Mouse (Mus musculus) embryonic facial prominence, embryonic 12.5 days (tissue): Measurements from ENCODE around the gene Rab43. TPM values are rescaled to one million over a fixed set of nuclear protein-coding genes. Genes with fewer than 3 reads are reported as not detected.
A peak's percentile ranks its signal among the peaks of the same experiment; 100 is the strongest.

Source experiments
- ATAC-seq: fragments of 200-750 bp; cut with Nextera tagmentation; 2 replicates; pipeline ENCODE4 v1.8.0; 2017; ENCODE audit not compliant: insufficient number of reproducible peaks, insufficient read depth, low FRiP score, low TSS enrichment
- H3K27ac ChIP-seq: fragments of 300-500 bp; sonication (generic); 2 replicates; pipeline ENCODE4 v1.5.1; 2016; ENCODE audit warnings: mild to moderate bottlenecking
- H3K27me3 ChIP-seq: fragments of 300-500 bp; sonication (generic); 2 replicates; pipeline ENCODE4 v1.6.1; 2016; ENCODE audit warnings: mild to moderate bottlenecking, moderate library complexity
- H3K36me3 ChIP-seq: fragments of 300-500 bp; sonication (generic); 2 replicates; pipeline ENCODE4 v1.6.1; 2016; ENCODE audit warnings: mild to moderate bottlenecking
- H3K4me1 ChIP-seq: fragments of 300-500 bp; sonication (generic); 2 replicates; pipeline ENCODE4 v1.6.1; 2016
- H3K4me2 ChIP-seq: fragments of 300-500 bp; sonication (generic); replicated peaks from 2 replicates; pipeline ENCODE4 v1.6.1; 2016; ENCODE audit warnings: mild to moderate bottlenecking, moderate library complexity
- H3K4me3 ChIP-seq: fragments of 300-500 bp; sonication (generic); 2 replicates; pipeline ENCODE4 v1.5.1; 2016; ENCODE audit warnings: mild to moderate bottlenecking
- H3K9ac ChIP-seq: fragments of 300-500 bp; sonication (generic); 2 replicates; pipeline ENCODE4 v1.6.1; 2016; ENCODE audit warnings: mild to moderate bottlenecking, moderate library complexity
- H3K9me3 ChIP-seq: fragments of 300-500 bp; sonication (generic); 2 replicates; pipeline ENCODE4 v1.6.1; 2016; ENCODE audit warnings: mild to moderate bottlenecking, moderate library complexity
- WGBS: fragments of 180-500 bp; shearing (Covaris S2); methylation state at CpG from one replicate; pipeline ENCODE4 v1.1.7; 2016; 5-methylcytosine and 5-hydroxymethylcytosine counted together
- polyA plus RNA-seq: library from polyadenylated mRNA; unstranded; fragments of >200 nt; fragmentation: Nextera tagmentation; extraction: Ambion mirVana; gene quantifications from 2 replicates; pipeline ENCODE4 v1.2.1, GENCODE M21; 2016

Rab43 gene
- polyA plus RNA-seq, 1 experiment from 2014 or later: 12.0 TPM

GRCm38 (mm10) chr6:87839797-87840341 is 27.9 kb upstream of the Rab43 start:
- no peaks in the 10 kb centered on the region for H3K9me3 ChIP-seq
- H3K9ac ChIP-seq: no peak overlapping the region
- H3K27ac ChIP-seq: no peak overlapping the region
- 61% methylated on average over 11 of the region's 11 CpGs for WGBS
- ATAC-seq: no peak
- H3K4me1 ChIP-seq: peaks cover 5% of the 10 kb centered on the region; the same call in 1 of the 2 replicates
- H3K27me3 ChIP-seq: no peaks in the 10 kb centered on the region
- no peak overlapping the region for H3K4me3 ChIP-seq
- H3K4me2 ChIP-seq: no peak overlapping the region
- H3K36me3 ChIP-seq: peaks cover 32% of the 10 kb centered on the region

- Histone ChIP-seq H3K4me2 (peak within 1 kb of the TSS; percentile 83), H3K4me1 (peaks cover 5% of the 10 kb centered on the region; the same call in 1 of the 2 replicates), H3K4me3 (peak within 1 kb of the TSS; percentile 85), H3K27ac (peak within 1 kb of the TSS; percentile 90), H3K9me3 (no peaks in the 10 kb centered on the region), H3K27me3 (no peaks in the 10 kb centered on the region), H3K36me3 (peaks cover 31% of the 10 kb centered on the region), H3K9ac (peak within 1 kb of the TSS; percentile 75)
- peak; percentile 94 for ATAC-seq
- WGBS: under 1% methylated on average over 46 of the region's 46 CpGs
Measured at GRCm38 (mm10) chr6:87838551-87839197, 26.7 kb upstream of the Rab43 start, which contains the start of gene Isy1. Gene Isy1, minus strand, starts transcription at chr6:87838798.

- Histone ChIP-seq H3K27ac (no peak within 1 kb of the TSS), H3K9me3 (no peaks in the 10 kb centered on the region), H3K36me3 (peaks cover 23% of the 10 kb centered on the region), H3K27me3 (no peaks in the 10 kb centered on the region), H3K4me3 (no peak within 1 kb of the TSS), H3K4me2 (no peak within 1 kb of the TSS), H3K9ac (no peak within 1 kb of the TSS), H3K4me1 (peaks cover 5% of the 10 kb centered on the region; the same call in 1 of the 2 replicates)
- no peak for ATAC-seq
- 95% methylated on average over 7 of the region's 7 CpGs for WGBS
Measured at GRCm38 (mm10) chr6:87835695-87836094, 23.7 kb upstream of the Rab43 start, which contains the start of gene Gm45140. Gene Gm45140, minus strand, starts transcription at chr6:87835795.

- H3K4me1 ChIP-seq: no peaks in the 10 kb centered on the region
- no peaks in the 10 kb centered on the region for H3K9me3 ChIP-seq
- H3K27ac ChIP-seq: no peak overlapping the region
- peaks cover 91% of the 10 kb centered on the region for H3K36me3 ChIP-seq
- no peak overlapping the region for H3K4me3 ChIP-seq
- 93% methylated on average over 2 of the region's 2 CpGs for WGBS
- no peak overlapping the region for H3K4me2 ChIP-seq
- no peak for ATAC-seq
- no peak overlapping the region for H3K9ac ChIP-seq
- H3K27me3 ChIP-seq: no peaks in the 10 kb centered on the region
Measured at GRCm38 (mm10) chr6:87820366-87820765, 8.4 kb upstream of the Rab43 start.

DNA sequence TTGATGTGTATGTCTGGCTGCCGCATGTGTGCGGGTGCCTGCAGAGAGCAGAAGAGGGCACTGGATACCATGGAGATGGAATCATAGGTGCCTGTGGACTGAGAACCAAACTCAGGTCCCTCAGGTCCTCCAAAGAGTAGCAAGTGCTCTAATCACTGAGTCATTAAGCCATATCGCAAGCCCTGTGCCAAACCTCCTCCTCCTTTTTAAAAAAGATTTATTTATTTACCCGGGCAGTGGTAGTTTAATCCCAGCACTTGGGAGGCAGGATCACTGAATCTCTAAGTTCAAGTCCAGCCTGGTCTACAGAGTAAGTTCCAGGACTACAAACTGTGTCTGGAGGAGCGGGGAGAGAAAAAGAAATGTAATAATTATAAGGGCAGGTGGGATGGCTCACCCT is 2.5 kb upstream of the Rab43 start:
- 93% methylated on average over 5 of the region's 5 CpGs for WGBS
- Histone ChIP-seq H3K9me3 (no peaks in the 10 kb centered on the region), H3K27ac (no peak overlapping the region), H3K36me3 (peaks cover 44% of the 10 kb centered on the region), H3K4me1 (peaks cover 9% of the 10 kb centered on the region; the same call in 1 of the 2 replicates), H3K27me3 (no peaks in the 10 kb centered on the region), H3K9ac (no peak overlapping the region), H3K4me2 (no peak overlapping the region), H3K4me3 (no peak overlapping the region)
- ATAC-seq: no peak

GRCm38 (mm10) chr6:87812656-87813055 is 692 bp upstream of the Rab43 start:
- H3K27me3 ChIP-seq: no peaks in the 10 kb centered on the region
- no peak overlapping the region for H3K27ac ChIP-seq
- H3K4me3 ChIP-seq: no peak overlapping the region
- 70% methylated on average over 1 of the region's 1 CpGs for WGBS
- H3K4me1 ChIP-seq: peaks cover 9% of the 10 kb centered on the region; the same call in 1 of the 2 replicates
- peaks cover 29% of the 10 kb centered on the region for H3K36me3 ChIP-seq
- H3K9ac ChIP-seq: no peak overlapping the region
- no peaks in the 10 kb centered on the region for H3K9me3 ChIP-seq
- H3K4me2 ChIP-seq: peak overlapping the region; percentile 93
- ATAC-seq: no peak

GRCm38 (mm10) chr6:87810713-87811669 is 973 bp downstream of the Rab43 start:
- Histone ChIP-seq H3K36me3 (peaks cover 14% of the 10 kb centered on the region), H3K4me3 (peak overlapping the region; percentile 74), H3K9me3 (no peaks in the 10 kb centered on the region), H3K4me1 (peaks cover 9% of the 10 kb centered on the region; the same call in 1 of the 2 replicates), H3K4me2 (peak overlapping the region; percentile 93), H3K27ac (peak overlapping the region; percentile 67), H3K27me3 (no peaks in the 10 kb centered on the region), H3K9ac (peak overlapping the region; percentile 77)
- WGBS: under 1% methylated on average over 71 of the region's 77 CpGs
- ATAC-seq: peak; percentile 47; the same call in 1 of the 2 replicates

GRCm38 (mm10) chr6:87810311-87810710 is 1.7 kb downstream of the Rab43 start:
- Histone ChIP-seq H3K9ac (no peak overlapping the region), H3K4me2 (peak overlapping the region; percentile 93), H3K4me3 (peak overlapping the region; percentile 74), H3K27me3 (no peaks in the 10 kb centered on the region), H3K36me3 (peaks cover 7% of the 10 kb centered on the region), H3K9me3 (no peaks in the 10 kb centered on the region), H3K4me1 (peaks cover 9% of the 10 kb centered on the region; the same call in 1 of the 2 replicates), H3K27ac (no peak overlapping the region)
- ATAC-seq: no peak
- WGBS: 47% methylated on average over 6 of the region's 6 CpGs

DNA sequence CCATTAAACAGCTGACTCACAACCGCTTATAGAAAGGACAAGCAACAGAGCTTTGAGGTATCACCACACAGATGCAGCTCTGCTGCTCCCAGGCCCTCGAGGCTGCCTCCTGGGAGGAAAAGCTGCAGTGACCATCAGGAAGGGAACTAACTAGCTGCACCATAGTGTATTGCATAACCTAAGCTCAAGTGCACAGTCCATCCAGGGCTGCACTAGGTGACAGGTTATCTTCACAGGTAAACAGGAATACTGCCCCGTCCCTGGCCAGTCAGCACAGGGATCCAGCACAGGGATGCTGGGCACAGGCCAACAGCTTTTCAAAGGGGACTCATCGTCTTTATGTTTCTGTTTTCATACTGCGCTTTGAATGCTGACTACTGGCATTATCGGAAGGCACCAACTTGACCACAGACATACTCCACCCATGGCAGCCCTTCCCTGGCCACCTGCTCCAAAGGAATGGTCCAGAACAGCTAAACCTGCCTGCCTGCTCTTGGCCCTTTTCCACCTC is 2.3 kb downstream of the Rab43 start:
- peaks cover 9% of the 10 kb centered on the region; the same call in 1 of the 2 replicates for H3K4me1 ChIP-seq
- H3K27me3 ChIP-seq: no peaks in the 10 kb centered on the region
- H3K9ac ChIP-seq: no peak overlapping the region
- peaks cover 6% of the 10 kb centered on the region; the same call in 1 of the 2 replicates for H3K36me3 ChIP-seq
- no peak for ATAC-seq
- H3K27ac ChIP-seq: no peak overlapping the region
- H3K4me3 ChIP-seq: no peak overlapping the region
- WGBS: 92% methylated on average over 6 of the region's 6 CpGs
- no peak overlapping the region for H3K4me2 ChIP-seq
- no peaks in the 10 kb centered on the region for H3K9me3 ChIP-seq

DNA sequence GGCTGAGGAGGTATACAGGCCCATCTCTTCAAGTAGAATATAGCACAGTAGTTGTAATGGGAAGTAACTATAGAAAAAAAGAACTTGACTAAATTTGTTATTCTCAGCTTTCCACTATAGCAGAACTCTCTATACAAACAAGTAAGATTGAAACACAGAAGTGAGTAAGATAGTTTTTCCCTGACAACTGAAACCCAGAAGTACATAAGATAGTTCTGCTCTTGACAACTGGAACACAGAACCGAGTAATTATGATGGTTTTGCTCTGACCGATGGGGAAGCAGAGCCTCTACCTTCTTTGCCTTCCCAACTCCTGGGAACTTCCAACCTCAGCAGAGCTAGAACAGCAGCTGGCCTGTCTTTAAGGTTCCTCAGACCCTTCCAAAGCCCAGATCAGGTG is 2.8 kb downstream of the Rab43 start:
- Histone ChIP-seq H3K9ac (no peak overlapping the region), H3K4me3 (no peak overlapping the region), H3K27me3 (no peaks in the 10 kb centered on the region), H3K36me3 (peaks cover 6% of the 10 kb centered on the region; the same call in 1 of the 2 replicates), H3K9me3 (no peaks in the 10 kb centered on the region), H3K4me1 (peaks cover 9% of the 10 kb centered on the region; the same call in 1 of the 2 replicates), H3K27ac (no peak overlapping the region), H3K4me2 (no peak overlapping the region)
- WGBS: 91% methylated on average over 2 of the region's 2 CpGs
- ATAC-seq: no peak

DNA sequence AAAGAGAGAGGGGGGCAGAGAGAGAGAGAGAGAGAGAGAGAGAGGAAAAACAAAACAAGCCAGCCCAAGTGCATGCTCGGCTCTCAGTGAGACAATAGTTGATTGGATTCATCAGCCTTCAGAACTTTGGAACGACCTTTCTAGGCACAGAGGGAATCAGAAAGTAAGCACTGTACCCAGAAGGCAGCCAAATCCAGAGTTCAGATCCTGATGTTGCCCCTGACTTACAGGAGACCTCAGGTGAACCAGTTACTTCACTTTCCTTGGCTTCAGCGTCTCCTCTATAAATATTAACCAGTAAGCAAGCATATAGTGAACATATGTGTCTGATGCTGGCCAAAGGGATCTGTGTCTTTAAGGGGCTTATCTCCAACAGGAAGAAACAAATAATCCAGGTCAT is 3.4 kb downstream of the Rab43 start:
- Histone ChIP-seq H3K9me3 (no peaks in the 10 kb centered on the region), H3K4me1 (peaks cover 9% of the 10 kb centered on the region; the same call in 1 of the 2 replicates), H3K9ac (no peak overlapping the region), H3K4me3 (no peak overlapping the region), H3K4me2 (no peak overlapping the region), H3K27me3 (no peaks in the 10 kb centered on the region), H3K36me3 (peaks cover 6% of the 10 kb centered on the region; the same call in 1 of the 2 replicates), H3K27ac (no peak overlapping the region)
- WGBS: 66% methylated on average over 3 of the region's 3 CpGs
- ATAC-seq: no peak
